Mouse (Mus musculus) spleen, adult 2 months (tissue): ENCODE measurements around the gene Hipk1.

Source experiments
- CTCF ChIP-seq: fragments of 200-500 bp; IDR thresholded peaks from 2 replicates; pipeline ENCODE4 v1.5.1; 2011; ENCODE audit warnings: mild to moderate bottlenecking, inconsistent platforms; ENCODE audit not compliant: insufficient read depth, insufficient read length, insufficient replicate concordance; ENCODE audit errors: extremely low read depth
- POLR2A ChIP-seq: fragments of 200-500 bp; IDR thresholded peaks from 2 replicates; pipeline ENCODE4 v1.6.1; 2011; ENCODE audit warnings: low read depth, low read length, inconsistent platforms

DNA sequence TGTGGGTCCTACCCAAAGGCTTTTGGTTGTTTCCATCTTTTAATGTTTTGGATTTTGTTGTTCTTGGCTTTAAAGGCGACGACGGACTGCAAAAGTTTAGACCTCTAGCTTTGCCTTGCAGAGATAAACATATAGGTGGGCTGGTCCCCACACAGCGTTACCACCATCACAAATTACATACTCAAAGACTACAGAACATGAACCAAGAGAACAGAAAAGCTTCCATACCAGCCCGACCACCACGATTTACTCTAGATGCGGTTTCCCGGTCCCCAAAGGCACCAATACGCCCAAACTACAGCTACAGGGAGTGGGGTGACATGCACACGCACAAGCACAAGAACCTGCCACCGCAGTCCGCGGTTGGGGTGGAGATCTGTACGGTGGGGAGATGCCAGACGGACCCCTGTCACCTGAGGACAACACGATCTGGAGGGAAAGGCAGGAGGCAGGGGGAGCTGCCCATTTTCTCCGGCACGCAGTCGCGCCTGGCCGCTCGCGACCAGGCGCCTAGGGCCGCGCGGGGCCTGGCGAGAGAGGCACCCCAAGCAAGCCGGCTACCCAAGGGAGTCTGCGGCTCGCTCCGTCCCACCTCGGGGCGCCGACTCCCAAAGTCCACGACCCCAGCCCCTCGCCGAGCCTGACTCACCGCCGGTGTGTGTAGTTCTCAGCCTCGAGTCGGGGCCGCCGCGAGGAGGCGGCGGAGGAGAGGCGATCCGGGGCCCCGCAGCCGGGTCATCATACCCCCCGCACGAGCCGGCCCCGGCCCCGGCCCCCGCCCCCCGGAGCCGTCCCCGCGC is 817 bp downstream of the Hipk1 start:
- TF ChIP-seq POLR2A (no peak), CTCF (no peak)
